Mouse (Mus musculus): ENCODE measurements around the gene Xylb. TPM values are rescaled to one million over a fixed set of nuclear protein-coding genes. Genes with fewer than 3 reads are reported as not detected.
"Not testable (repeated sequence)": the region's sequence is repeated elsewhere in the genome, so short reads cannot be mapped to it uniquely, and the experiment has no call there.

The Xylb gene
- total RNA-seq, 2 experiments from 2014 or later = 0.79 to 0.99 TPM

- DNase-seq = peak; percentile 96 to 97
Observed at GRCm38 (mm10) chr9:119340909-119341816, 16.0 kb upstream of the Xylb start, which contains the start of gene Myd88. Myd88 (minus strand) TSS chr9:119341411.

DNA sequence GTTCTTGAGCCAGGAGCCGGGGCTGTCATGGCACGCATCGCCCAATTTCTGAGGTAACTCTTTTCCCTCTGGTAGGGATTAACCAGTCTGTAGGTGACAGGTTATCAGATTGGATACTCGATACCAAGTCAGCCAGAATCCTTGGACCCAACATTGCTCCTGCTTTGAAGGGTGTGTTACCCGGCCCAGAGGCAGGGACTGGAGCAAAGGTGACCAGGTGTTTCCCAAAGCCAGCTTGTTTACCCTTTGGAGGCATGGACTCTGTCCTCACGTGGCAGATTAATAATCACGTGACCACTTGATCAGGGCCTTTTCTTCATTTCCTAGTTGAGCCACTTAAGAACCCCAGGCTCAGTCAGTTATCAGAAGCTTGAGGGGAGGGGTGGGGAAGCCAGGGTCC lies 14.5 kb upstream of the Xylb start:
- DNase-seq = no peak

DNA sequence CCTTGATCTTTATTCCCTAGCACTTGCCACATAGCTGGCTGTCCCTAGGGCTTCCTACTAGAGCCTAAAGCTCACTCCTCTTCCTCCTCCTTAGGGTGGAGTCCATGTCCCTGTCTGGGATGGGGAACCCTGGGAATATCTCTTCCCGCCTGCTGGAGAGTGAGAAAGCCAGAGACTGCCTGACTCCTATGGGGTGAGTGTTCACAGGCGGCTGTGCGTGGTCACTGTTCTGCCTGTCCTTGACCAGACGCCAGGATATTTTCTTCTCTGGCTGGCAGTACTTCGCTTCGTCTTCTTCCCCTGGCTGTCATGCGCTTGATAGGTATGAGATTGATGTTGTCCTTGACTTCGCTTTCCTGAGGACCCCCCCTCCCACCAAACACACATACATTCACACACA lies 10.8 kb upstream of the Xylb start:
- peak; percentile 48 to 53 for DNase-seq

DNA sequence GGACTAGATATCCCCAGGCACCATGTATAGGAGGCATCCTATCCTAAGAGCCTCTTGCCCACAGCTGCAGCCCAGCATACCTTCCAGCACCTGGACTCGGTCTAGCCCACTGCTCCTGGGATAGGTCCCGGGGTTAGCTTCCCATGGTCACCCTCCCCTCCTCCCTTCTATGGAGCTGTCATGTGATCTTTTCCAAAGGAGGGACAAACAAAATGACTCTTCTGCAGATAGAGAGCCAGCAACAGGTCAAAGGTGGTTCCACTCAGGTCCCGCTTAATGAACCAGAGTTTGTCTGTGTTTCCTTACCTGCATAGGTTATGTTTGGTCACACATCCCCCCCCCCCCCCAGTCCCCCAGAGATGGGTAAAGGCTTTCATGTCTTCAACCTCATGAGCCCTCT lies 6.7 kb upstream of the Xylb start:
- DNase-seq = no peak

- no peak for DNase-seq
Observed at GRCm38 (mm10) chr9:119350947-119351705, 6.1 kb upstream of the Xylb start.

- DNase-seq = peak; percentile 88 to 93
Observed at GRCm38 (mm10) chr9:119352060-119352459, 5.1 kb upstream of the Xylb start.

GRCm38 (mm10) chr9:119353926-119354325 lies 3.3 kb upstream of the Xylb start:
- DNase-seq = no peak

DNA sequence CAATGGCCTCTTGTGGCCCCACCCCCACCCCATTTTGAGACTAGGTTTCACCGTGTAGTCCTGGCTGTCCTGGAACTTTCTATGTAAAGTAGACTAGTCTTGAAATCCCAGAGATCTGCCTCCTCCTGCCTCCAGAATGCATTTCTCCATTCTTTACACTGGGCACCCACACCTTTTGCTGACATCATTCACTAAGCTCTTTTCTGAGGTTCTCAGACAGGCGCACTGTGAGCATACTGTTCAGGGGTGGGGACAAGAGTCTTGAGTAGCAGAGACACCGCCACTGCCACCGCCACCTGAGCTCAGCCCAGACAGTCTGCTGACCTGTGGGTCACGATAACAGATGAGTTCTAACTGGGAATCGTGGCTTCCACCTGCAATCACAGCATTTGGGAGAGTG lies 1.2 kb upstream of the Xylb start:
- no peak for DNase-seq

GRCm38 (mm10) chr9:119358058-119358429 lies 863 bp downstream of the Xylb start:
- no peak for DNase-seq

DNA sequence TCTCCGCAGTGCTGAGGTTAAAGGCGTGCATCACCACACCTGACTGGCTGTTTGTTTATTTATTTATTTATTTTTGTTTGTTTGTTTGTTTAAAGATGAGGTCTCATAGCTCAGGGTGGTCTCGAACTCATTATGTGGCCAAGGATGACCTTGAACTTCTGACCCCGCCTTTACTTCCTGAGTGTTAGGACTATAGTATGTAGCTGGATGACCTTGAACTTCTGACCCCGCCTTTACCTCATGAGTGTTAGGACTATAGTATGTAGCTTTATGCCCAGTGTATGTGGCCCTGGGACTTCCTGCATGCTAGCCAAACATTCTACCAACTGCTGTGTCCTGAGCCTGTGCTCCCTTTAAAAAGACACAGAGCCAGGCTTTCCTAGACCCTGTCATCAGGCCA lies 4.2 kb downstream of the Xylb start:
- DNase-seq = no peak

DNA sequence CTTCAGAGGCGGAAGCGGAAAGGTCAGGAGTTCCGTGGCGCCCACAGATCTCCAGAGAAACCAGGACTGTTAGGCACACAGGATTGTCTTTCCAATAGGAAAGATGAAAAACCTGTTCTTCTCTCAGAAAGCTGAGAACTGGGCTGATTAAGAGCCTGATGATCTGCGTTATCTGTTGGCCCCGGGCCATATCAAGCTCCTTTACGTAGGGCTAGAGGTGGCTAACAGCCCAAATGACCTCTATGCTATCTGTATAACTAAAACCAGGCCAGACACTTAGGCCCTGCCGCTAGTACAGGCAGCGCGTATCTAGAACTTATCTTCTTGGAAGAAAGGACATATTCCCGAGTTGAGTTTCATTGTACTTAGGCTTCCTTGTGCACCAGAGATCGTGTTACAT lies 6.0 kb downstream of the Xylb start:
- DNase-seq = no peak

DNA sequence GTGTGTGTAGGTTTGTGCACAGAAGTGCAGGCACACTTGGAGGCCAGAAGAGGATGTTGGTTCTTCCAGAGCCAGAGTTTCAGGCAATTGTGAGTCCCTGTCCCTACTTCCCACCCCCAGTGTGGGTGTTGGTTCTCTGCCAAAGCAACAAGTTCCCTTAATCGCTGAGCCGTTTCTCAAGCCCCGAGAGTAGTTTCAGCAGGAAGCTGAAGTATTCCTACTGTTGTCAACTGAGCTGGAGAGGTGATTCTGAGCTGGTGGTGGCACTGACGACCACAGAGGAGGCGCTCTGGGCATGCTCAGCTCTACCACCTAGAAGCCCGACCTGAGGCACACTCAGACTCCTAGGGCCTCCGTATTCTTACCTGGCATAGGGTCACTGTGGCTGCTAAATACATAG lies 8.1 kb downstream of the Xylb start, which contains the start of gene Slc22a14:
TSS of gene Slc22a14 (minus strand) at position 270 of the 400 bp plus-strand sequence.
- DNase-seq = no peak

DNA sequence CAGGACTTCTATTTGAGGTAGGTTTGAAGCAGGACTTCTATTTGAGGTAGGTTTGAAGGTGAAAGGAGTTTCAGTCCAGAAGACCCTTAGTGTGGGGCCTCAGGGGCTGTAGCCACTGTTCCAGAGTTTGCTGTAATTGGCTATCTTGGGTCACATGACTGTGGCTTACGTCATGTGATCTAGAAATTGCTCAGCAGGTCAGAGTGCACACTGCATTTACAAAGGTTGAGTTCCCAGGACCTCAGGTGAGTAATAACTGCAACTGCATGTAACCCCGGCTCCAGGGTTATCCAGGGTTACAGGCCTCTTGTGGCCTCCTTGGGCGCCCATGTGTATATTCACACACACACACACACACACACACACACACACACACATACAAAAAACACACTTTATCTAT lies 11.2 kb downstream of the Xylb start:
- no peak for DNase-seq

GRCm38 (mm10) chr9:119370770-119371169 lies 13.6 kb downstream of the Xylb start:
- not testable (repeated sequence) for DNase-seq

DNA sequence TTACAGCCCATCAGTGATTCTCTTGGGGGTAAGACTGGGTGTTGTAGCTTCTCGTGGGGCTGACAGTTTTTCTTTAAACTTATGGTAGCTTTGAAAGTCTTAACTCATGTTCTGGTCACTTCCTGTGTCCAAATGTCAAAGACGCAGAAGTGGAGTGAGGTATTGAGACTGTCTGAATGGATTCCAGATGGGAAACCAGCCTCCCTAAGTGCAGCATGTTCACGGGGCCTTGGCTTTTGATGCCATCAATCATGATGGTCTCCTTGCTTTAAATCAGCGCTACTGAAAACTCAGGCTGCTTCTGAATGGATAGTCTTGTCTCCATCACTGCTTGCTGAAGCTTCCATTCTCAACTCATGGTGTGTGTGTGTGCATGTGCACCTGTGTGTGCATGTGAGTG lies 14.1 kb downstream of the Xylb start:
- no peak for DNase-seq

DNA sequence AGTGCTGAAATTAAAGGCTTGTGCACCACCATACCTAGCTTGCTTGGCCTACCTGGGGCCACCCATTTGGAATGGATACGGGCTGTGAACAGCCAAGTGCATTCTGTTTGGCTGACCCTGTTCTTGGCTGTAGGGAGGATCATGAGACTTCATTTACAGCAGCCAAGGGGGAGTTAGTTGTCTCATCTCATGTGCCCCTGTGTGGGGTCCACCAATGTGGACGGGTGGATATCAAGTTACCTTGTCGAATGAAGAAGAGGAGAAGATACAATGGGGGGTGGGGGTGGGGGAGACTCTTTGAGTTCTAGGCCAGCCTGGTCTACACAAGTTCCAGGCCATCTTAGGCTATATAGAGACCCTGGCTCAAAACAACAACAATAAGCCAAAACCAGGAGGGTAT lies 17.8 kb downstream of the Xylb start:
- DNase-seq = no peak

GRCm38 (mm10) chr9:119375556-119375955 lies 18.4 kb downstream of the Xylb start:
- DNase-seq = no peak

GRCm38 (mm10) chr9:119378231-119378630 lies 21.1 kb downstream of the Xylb start:
- no peak for DNase-seq

DNA sequence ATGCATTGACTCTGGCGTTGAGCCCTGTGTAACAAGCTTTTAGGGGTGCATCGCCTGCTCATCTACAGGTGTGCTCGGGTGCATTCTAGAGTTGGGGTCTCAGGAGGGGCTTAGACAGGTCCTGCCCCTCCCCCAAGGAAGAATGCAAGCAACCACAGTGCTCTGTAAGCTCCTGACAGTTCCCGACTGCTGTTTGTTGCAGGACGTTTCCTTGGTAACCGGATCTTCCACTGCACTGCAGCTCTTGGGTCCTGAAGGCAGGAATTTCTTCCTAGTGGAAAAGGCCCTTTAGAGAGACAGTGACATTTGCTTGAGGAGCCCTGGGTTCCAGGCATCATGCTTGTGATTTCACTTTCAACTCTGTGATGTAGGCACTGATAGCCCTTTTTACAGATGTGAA lies 25.4 kb downstream of the Xylb start:
- DNase-seq = no peak

- peak; percentile 10 to 47 for DNase-seq
Observed at GRCm38 (mm10) chr9:119388956-119389355, 31.8 kb downstream of the Xylb start.

- no peak for DNase-seq
Observed at GRCm38 (mm10) chr9:119390214-119390613, 33.0 kb downstream of the Xylb start.

DNA sequence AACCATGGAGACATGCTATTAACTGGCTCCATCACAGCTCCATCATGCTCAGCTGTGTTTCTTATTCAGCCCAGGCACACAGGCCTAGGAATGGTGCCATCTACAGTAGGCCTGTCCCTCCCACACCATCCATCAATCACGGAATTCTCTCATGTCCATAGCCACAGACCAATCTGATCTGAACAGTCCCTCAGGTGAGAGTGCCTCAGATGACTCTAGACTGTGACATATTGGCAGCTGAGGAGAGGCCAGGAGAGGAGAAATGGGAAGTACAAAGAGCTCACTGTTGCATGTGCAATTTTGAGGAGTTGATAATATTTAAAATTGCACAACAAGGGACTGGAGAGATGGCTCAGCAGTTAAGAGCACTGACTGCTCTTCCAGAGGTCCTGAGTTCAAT lies 37.6 kb downstream of the Xylb start:
- no peak for DNase-seq

- DNase-seq = no peak
Observed at GRCm38 (mm10) chr9:119401351-119401750, 44.2 kb downstream of the Xylb start.

All from adrenal gland, postnatal 36 days (tissue).